Mouse (Mus musculus) G1E (cell line): ENCODE data around the gene Vamp8.

Experiments used
- CTCF ChIP-seq: IDR thresholded peaks from 2 replicates; pipeline ENCODE4 v1.5.1; 2012; ENCODE audit warnings: low read depth, low read length, inconsistent platforms, mixed read lengths
- GATA1 ChIP-seq: IDR thresholded peaks from 2 replicates; pipeline ENCODE4 v1.6.1; 2012; ENCODE audit warnings: borderline replicate concordance, low read length, inconsistent platforms, mixed read lengths
- GATA2 ChIP-seq: IDR thresholded peaks from 2 replicates; pipeline ENCODE4 v1.6.1; 2012; ENCODE audit warnings: low read depth, low read length, inconsistent platforms, borderline replicate concordance
- POLR2AphosphoS5 ChIP-seq: IDR thresholded peaks from 2 replicates; pipeline ENCODE4 v1.6.1; 2012; ENCODE audit warnings: low read depth, low read length, inconsistent platforms; ENCODE audit not compliant: insufficient replicate concordance
- TAL1 ChIP-seq: conservative IDR thresholded peaks from 2 replicates; pipeline ENCODE4 v1.6.1; 2012; ENCODE audit warnings: low read depth, low read length, inconsistent platforms, mixed read lengths

DNA sequence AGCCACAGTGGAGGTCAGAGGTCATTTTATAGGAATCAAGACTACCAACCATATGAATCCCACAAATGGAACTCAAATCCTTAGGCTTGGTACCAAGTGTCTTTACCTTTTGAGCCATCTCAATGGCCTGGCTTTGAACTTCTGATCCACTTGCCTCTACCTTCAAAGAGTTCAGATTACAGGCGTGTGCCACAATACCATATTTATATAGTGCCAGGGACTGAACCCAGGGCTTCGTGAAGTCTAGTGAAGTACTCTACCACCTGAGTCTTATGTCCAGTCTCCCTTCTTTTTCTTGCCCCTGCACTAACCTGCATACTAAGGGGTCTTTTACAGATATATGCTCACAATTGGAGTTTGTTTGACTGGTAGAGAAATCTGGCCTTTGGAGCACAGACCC is 3.9 kb downstream of the Vamp8 start:
- TF ChIP-seq CTCF: no peak
- no peak for TF ChIP-seq GATA1
- no peak for TF ChIP-seq POLR2AphosphoS5
- no peak for TF ChIP-seq TAL1
- TF ChIP-seq GATA2: no peak
